Mouse (Mus musculus) brain, adult 2 months (tissue): ENCODE measurements around the gene Sprr2a2.
"Not testable (repeated sequence)": the region's sequence is repeated elsewhere in the genome, so short reads cannot be mapped to it uniquely, and the experiment has no call there.

Experiments
- DNase-seq: peaks from one replicate; pipeline ENCODE4 v3.0.0; 2011; ENCODE audit warnings: low read depth, low spot score

The Sprr2a2 gene

GRCm38 (mm10) chr3:92274018-92274417, 58.3 kb downstream of the Sprr2a2 start:
- DNase-seq: not testable (repeated sequence)

- not testable (repeated sequence) for DNase-seq
These were observed 63.9 kb downstream of the Sprr2a2 start for GRCm38 (mm10) chr3:92279663-92280062.

GRCm38 (mm10) chr3:92280963-92281606, 65.4 kb downstream of the Sprr2a2 start:
- not testable (repeated sequence) for DNase-seq

GRCm38 (mm10) chr3:92285101-92285500, 69.4 kb downstream of the Sprr2a2 start, which contains the start of gene Sprr2a3:
TSS of gene Sprr2a3 (plus strand) at chr3:92285417.
- not testable (repeated sequence) for DNase-seq

DNA sequence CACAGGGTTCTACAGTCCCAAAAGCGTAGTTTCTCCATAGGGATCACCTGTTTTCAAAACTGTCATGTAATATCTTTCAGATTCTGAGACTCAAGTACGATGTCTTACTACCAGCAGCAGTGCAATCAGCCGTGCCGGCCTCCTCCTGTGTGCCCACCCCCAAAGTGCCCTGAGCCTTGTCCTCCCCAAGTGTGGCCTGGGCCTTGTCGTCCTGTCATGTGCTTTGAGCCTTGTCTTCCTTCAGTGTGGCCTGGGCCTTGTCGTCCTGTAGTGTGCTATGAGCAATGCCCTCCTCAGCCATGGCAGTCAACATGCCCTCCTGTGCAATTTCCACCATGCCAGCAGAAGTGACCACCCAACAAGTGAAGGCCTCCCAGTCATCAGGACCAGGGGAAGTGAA, 72.8 kb downstream of the Sprr2a2 start:
- DNase-seq: not testable (repeated sequence)
